Mouse (Mus musculus) forebrain, embryonic 10.5 days (tissue): ENCODE results near the gene Lyzl6. TPM values are rescaled to one million over a fixed set of nuclear protein-coding genes. Genes with fewer than 3 reads are reported as not detected.
A peak's percentile ranks its signal among the peaks of the same experiment; 100 is the strongest.

Experiments
- DNase-seq: peaks from one replicate; pipeline ENCODE4 v3.0.0-alpha.2; 2017; ENCODE audit warnings: low spot score; ENCODE audit errors: extremely low spot score
- H3K27ac ChIP-seq: fragments of 300-500 bp; sonication (generic); 2 replicates; pipeline ENCODE4 v1.5.1; 2016; ENCODE audit warnings: mild to moderate bottlenecking
- H3K27me3 ChIP-seq: fragments of 300-500 bp; sonication (generic); 2 replicates; pipeline ENCODE4 v1.6.1; 2016; ENCODE audit warnings: mild to moderate bottlenecking; ENCODE audit not compliant: poor library complexity, severe bottlenecking
- H3K36me3 ChIP-seq: fragments of 300-500 bp; sonication (generic); replicated peaks from 2 replicates; pipeline ENCODE4 v1.6.1; 2016; ENCODE audit warnings: mild to moderate bottlenecking, moderate library complexity
- H3K4me1 ChIP-seq: fragments of 300-500 bp; sonication (generic); 2 replicates; pipeline ENCODE4 v1.6.1; 2016
- H3K4me3 ChIP-seq: fragments of 300-500 bp; sonication (generic); 2 replicates; pipeline ENCODE4 v1.5.1; 2016; ENCODE audit warnings: mild to moderate bottlenecking, moderate library complexity
- H3K9me3 ChIP-seq: fragments of 300-500 bp; sonication (generic); 2 replicates; pipeline ENCODE4 v1.6.1; 2016; ENCODE audit warnings: mild to moderate bottlenecking, moderate library complexity
- WGBS: fragments of 180-500 bp; shearing (Covaris S2); methylation state at CpG from one replicate; pipeline ENCODE4 v1.1.7; 2016; 5-methylcytosine and 5-hydroxymethylcytosine counted together
- polyA plus RNA-seq: library from polyadenylated mRNA; unstranded; fragments of >200 nt; fragmentation: Nextera tagmentation; extraction: Ambion mirVana; gene quantifications from 2 replicates; pipeline ENCODE4 v1.2.1, GENCODE M21; 2016

The Lyzl6 gene
- polyA plus RNA-seq, 1 experiment from 2014 or later: not detected

GRCm38 (mm10) chr11:103656520-103656919 lies 17.8 kb upstream of the Lyzl6 start:
- no peaks in the 10 kb centered on the region for H3K4me1 ChIP-seq
- 9% methylated on average over 3 of the region's 3 CpGs for WGBS
- H3K27me3 ChIP-seq: peaks cover 61% of the 10 kb centered on the region
- no peaks in the 10 kb centered on the region for H3K36me3 ChIP-seq
- H3K27ac ChIP-seq: no peak overlapping the region
- H3K9me3 ChIP-seq: no peaks in the 10 kb centered on the region
- peak; percentile 44 for DNase-seq
- H3K4me3 ChIP-seq: no peak overlapping the region

- H3K27me3 ChIP-seq: peaks cover 92% of the 10 kb centered on the region
- H3K36me3 ChIP-seq: no peaks in the 10 kb centered on the region
- 80% methylated on average over 10 of the region's 10 CpGs for WGBS
- no peak for DNase-seq
- no peaks in the 10 kb centered on the region for H3K9me3 ChIP-seq
- no peak overlapping the region for H3K4me3 ChIP-seq
- peaks cover 19% of the 10 kb centered on the region for H3K4me1 ChIP-seq
- no peak overlapping the region for H3K27ac ChIP-seq
These were observed 14.8 kb upstream of the Lyzl6 start for GRCm38 (mm10) chr11:103653359-103653965.

- peaks cover 98% of the 10 kb centered on the region for H3K27me3 ChIP-seq
- WGBS: 82% methylated on average over 6 of the region's 6 CpGs
- no peak for DNase-seq
- no peak overlapping the region for H3K27ac ChIP-seq
- H3K9me3 ChIP-seq: no peaks in the 10 kb centered on the region
- no peak overlapping the region for H3K4me3 ChIP-seq
- peaks cover 25% of the 10 kb centered on the region for H3K4me1 ChIP-seq
- no peaks in the 10 kb centered on the region for H3K36me3 ChIP-seq
These were observed 12.7 kb upstream of the Lyzl6 start for GRCm38 (mm10) chr11:103651426-103651825.

- WGBS: 1% methylated on average over 37 of the region's 37 CpGs
- Histone ChIP-seq H3K9me3 (no peaks in the 10 kb centered on the region), H3K36me3 (no peaks in the 10 kb centered on the region), H3K4me3 (peak overlapping the region; percentile 46), H3K4me1 (peaks cover 25% of the 10 kb centered on the region), H3K27me3 (peaks cover 96% of the 10 kb centered on the region), H3K27ac (no peak overlapping the region)
- no peak for DNase-seq
These were observed 11.3 kb upstream of the Lyzl6 start for GRCm38 (mm10) chr11:103649983-103650493.

GRCm38 (mm10) chr11:103649301-103649982 lies 10.8 kb upstream of the Lyzl6 start, which contains the start of gene Rprml:
Gene Rprml, plus strand, starts transcription at chr11:103649570.
- WGBS: 1% methylated on average over 69 of the region's 71 CpGs
- DNase-seq: no peak
- peaks cover 90% of the 10 kb centered on the region for H3K27me3 ChIP-seq
- no peaks in the 10 kb centered on the region for H3K36me3 ChIP-seq
- peak within 1 kb of the TSS; percentile 46 for H3K4me3 ChIP-seq
- H3K4me1 ChIP-seq: peaks cover 25% of the 10 kb centered on the region
- H3K27ac ChIP-seq: no peak within 1 kb of the TSS
- no peaks in the 10 kb centered on the region for H3K9me3 ChIP-seq

GRCm38 (mm10) chr11:103648656-103649055 lies 10.0 kb upstream of the Lyzl6 start:
- no peaks in the 10 kb centered on the region for H3K36me3 ChIP-seq
- H3K4me3 ChIP-seq: no peak overlapping the region
- DNase-seq: no peak
- peaks cover 82% of the 10 kb centered on the region for H3K27me3 ChIP-seq
- no peak overlapping the region for H3K27ac ChIP-seq
- WGBS: 28% methylated on average over 7 of the region's 7 CpGs
- H3K4me1 ChIP-seq: peaks cover 25% of the 10 kb centered on the region
- H3K9me3 ChIP-seq: no peaks in the 10 kb centered on the region

- peaks cover 25% of the 10 kb centered on the region for H3K4me1 ChIP-seq
- H3K27ac ChIP-seq: no peak overlapping the region
- DNase-seq: no peak
- H3K36me3 ChIP-seq: no peaks in the 10 kb centered on the region
- no peaks in the 10 kb centered on the region for H3K9me3 ChIP-seq
- H3K4me3 ChIP-seq: no peak overlapping the region
- 9% methylated on average over 11 of the region's 11 CpGs for WGBS
- peaks cover 76% of the 10 kb centered on the region for H3K27me3 ChIP-seq
These were observed 9.4 kb upstream of the Lyzl6 start for GRCm38 (mm10) chr11:103647921-103648620.

GRCm38 (mm10) chr11:103646301-103646700 lies 7.6 kb upstream of the Lyzl6 start:
- Histone ChIP-seq H3K4me3 (no peak overlapping the region), H3K9me3 (no peaks in the 10 kb centered on the region), H3K36me3 (no peaks in the 10 kb centered on the region), H3K27ac (no peak overlapping the region), H3K27me3 (peaks cover 69% of the 10 kb centered on the region), H3K4me1 (peaks cover 25% of the 10 kb centered on the region)
- 87% methylated on average over 6 of the region's 6 CpGs for WGBS
- no peak for DNase-seq

- DNase-seq: no peak
- Histone ChIP-seq H3K9me3 (no peaks in the 10 kb centered on the region), H3K4me1 (peaks cover 25% of the 10 kb centered on the region), H3K27ac (no peak overlapping the region), H3K4me3 (no peak overlapping the region), H3K36me3 (no peaks in the 10 kb centered on the region), H3K27me3 (peaks cover 69% of the 10 kb centered on the region)
- WGBS: 86% methylated on average over 8 of the region's 8 CpGs
These were observed 7.0 kb upstream of the Lyzl6 start for GRCm38 (mm10) chr11:103645731-103646130.

- Histone ChIP-seq H3K27ac (no peak overlapping the region), H3K27me3 (peaks cover 66% of the 10 kb centered on the region), H3K9me3 (no peaks in the 10 kb centered on the region), H3K4me3 (no peak overlapping the region), H3K36me3 (no peaks in the 10 kb centered on the region), H3K4me1 (peaks cover 3% of the 10 kb centered on the region)
- WGBS: 77% methylated on average over 9 of the region's 9 CpGs
- no peak for DNase-seq
These were observed 4.5 kb upstream of the Lyzl6 start for GRCm38 (mm10) chr11:103643211-103643610.

- WGBS: 7% methylated on average over 10 of the region's 10 CpGs
- Histone ChIP-seq H3K9me3 (no peaks in the 10 kb centered on the region), H3K4me1 (no peaks in the 10 kb centered on the region), H3K27me3 (peaks cover 39% of the 10 kb centered on the region), H3K4me3 (no peak overlapping the region), H3K27ac (no peak overlapping the region), H3K36me3 (no peaks in the 10 kb centered on the region)
- peak; percentile 70 for DNase-seq
These were observed 787 bp upstream of the Lyzl6 start for GRCm38 (mm10) chr11:103639407-103639946.

- WGBS: 85% methylated on average over 6 of the region's 6 CpGs
- no peak for DNase-seq
- no peaks in the 10 kb centered on the region for H3K36me3 ChIP-seq
- no peaks in the 10 kb centered on the region for H3K4me1 ChIP-seq
- no peaks in the 10 kb centered on the region for H3K9me3 ChIP-seq
- no peak overlapping the region for H3K4me3 ChIP-seq
- H3K27me3 ChIP-seq: peaks cover 28% of the 10 kb centered on the region
- no peak overlapping the region for H3K27ac ChIP-seq
These were observed 2.4 kb downstream of the Lyzl6 start for GRCm38 (mm10) chr11:103636261-103636660.
